Mouse (Mus musculus): Measurements from ENCODE around the gene Nudt19. TPM values are rescaled to one million over a fixed set of nuclear protein-coding genes. Genes with fewer than 3 reads are reported as not detected.
"Not testable (repeated sequence)": the region's sequence is repeated elsewhere in the genome, so short reads cannot be mapped to it uniquely, and the experiment has no call there.

Gene Nudt19
- total RNA-seq, 1 experiment from 2014 or later: 21.0 TPM

- ATAC-seq (replicated peaks; ENCODE audit: insufficient number of reproducible peaks, low FRiP score, low TSS enrichment, poor library complexity, severe bottlenecking): not testable (repeated sequence)
Measured at GRCm38 (mm10) chr7:35570883-35571282, 14.8 kb upstream of the Nudt19 start.

DNA sequence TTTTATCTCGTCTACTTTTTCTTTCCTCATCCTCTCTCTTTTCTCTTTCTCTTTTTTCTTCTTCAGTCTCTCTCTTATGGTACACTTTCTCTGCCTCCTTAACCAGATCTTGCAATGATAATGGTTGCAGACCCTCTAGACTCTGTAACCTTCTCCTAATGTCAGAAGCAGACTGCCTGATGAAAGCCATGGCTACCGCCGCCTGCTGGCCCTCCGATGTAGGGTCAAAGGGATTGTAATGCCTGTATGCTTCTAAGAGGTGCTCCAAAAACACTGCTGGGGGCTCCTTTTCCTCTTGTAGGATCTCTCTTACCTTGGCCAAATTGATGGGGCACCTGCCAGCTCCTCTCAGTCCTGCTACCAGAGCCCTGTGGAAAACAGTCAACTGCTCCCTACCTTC is 13.6 kb upstream of the Nudt19 start:
- not testable (repeated sequence) for ATAC-seq (replicated peaks; ENCODE audit: insufficient number of reproducible peaks, low FRiP score, low TSS enrichment, poor library complexity, severe bottlenecking)

DNA sequence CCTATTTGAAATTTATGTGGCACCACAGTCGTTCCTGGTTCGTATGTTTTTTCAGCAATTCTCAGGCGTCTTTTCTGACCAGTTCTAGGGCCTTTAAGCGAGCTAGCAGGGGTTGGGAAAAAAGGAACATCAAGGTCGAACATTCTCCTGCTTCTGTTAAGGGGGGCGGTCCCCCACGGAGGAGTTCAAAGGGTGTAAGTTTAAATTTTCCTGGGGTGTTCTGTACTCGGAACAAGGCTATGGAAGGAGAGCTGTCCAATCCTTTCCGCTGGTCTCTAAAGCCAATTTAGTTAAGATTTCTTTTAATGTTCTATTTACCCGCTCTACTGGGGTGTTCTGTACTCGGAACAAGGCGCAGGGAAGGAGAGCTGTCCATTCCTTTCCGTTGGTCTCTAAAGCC is 9.9 kb upstream of the Nudt19 start:
- ATAC-seq (replicated peaks; ENCODE audit: insufficient number of reproducible peaks, low FRiP score, low TSS enrichment, poor library complexity, severe bottlenecking): not testable (repeated sequence)

- not testable (repeated sequence) for ATAC-seq (replicated peaks; ENCODE audit: insufficient number of reproducible peaks, low FRiP score, low TSS enrichment, poor library complexity, severe bottlenecking)
Measured at GRCm38 (mm10) chr7:35564872-35565271, 8.8 kb upstream of the Nudt19 start.

- ATAC-seq (replicated peaks; ENCODE audit: insufficient number of reproducible peaks, low FRiP score, low TSS enrichment, poor library complexity, severe bottlenecking): no peak
Measured at GRCm38 (mm10) chr7:35564067-35564865, 8.2 kb upstream of the Nudt19 start.

- no peak for ATAC-seq (replicated peaks; ENCODE audit: insufficient number of reproducible peaks, low FRiP score, low TSS enrichment, poor library complexity, severe bottlenecking)
Measured at GRCm38 (mm10) chr7:35563071-35563470, 7.0 kb upstream of the Nudt19 start.

DNA sequence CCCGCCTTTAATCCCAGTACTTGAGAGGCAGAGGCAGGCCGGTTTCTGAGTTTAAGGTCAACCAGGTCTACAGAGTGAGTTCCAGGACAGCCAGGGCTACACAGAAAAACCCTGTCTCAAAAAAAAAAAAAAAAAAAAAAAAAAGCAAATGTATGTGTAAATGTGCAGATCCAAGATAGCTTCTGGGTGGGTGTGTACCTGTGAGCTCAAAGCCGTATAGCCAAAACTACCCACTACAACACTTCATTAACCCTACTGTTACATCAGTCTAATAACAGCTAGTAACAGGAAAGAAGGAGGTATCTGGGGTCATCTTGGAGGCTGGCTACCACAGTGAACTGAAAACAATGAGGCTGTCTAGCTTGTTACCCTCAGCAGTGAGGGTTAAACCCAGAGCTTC is 3.7 kb upstream of the Nudt19 start:
- no peak for ATAC-seq (replicated peaks; ENCODE audit: insufficient number of reproducible peaks, low FRiP score, low TSS enrichment, poor library complexity, severe bottlenecking)

GRCm38 (mm10) chr7:35558681-35559080 is 2.6 kb upstream of the Nudt19 start:
- no peak for ATAC-seq (replicated peaks; ENCODE audit: insufficient number of reproducible peaks, low FRiP score, low TSS enrichment, poor library complexity, severe bottlenecking)

GRCm38 (mm10) chr7:35557577-35557976 is 1.5 kb upstream of the Nudt19 start:
- no peak for ATAC-seq (replicated peaks; ENCODE audit: insufficient number of reproducible peaks, low FRiP score, low TSS enrichment, poor library complexity, severe bottlenecking)

- no peak for ATAC-seq (replicated peaks; ENCODE audit: insufficient number of reproducible peaks, low FRiP score, low TSS enrichment, poor library complexity, severe bottlenecking)
Measured at GRCm38 (mm10) chr7:35556905-35557304, 801 bp upstream of the Nudt19 start.

DNA sequence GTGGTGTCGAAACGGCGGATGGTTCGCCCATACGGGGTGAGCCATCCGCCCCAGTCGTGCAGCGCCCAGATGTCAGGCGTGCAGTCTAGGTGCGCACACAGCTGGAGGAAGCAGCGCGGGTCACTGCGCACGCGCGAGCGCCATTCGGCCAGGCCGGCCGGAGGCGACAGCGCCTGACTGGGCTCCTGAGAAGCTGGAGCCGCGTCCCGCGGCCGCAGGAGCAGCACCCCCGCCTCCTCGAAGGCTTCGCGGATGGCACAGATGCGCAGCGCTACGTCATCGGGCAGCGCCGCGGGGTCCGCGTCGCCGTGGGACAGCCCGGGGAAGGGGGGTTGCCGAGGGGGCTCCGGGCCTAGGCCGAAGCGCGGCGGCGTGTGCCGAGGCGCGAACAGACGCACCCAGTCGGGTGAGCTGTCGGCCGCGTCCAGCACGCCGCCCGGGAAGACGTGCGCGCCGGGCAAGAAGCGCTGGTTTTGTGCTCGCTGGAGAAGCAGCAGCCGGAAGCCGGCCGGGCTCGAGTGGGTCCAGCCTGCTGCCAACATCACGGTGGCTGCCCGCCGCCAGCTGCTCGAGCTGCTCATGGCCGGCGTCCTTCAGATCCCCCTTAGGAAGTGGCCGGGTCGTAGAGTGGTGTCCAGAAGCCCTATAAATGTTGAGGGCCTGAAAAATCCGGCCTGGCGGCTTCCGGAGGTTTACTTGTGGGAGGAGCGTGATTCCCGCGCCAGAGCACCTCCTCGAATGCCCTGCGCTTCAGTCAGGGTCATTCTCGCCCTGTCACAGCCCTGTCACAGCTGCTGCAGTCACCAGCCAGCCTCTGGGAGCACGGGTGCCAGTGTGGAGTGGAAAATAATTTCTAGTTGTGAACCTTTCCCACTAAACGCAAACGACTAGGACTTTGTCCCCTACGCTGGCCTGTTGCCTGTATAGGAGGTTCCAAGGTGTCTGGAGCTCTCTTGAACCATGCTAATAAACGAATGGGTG is 590 bp downstream of the Nudt19 start:
- ATAC-seq (replicated peaks; ENCODE audit: insufficient number of reproducible peaks, low FRiP score, low TSS enrichment, poor library complexity, severe bottlenecking): peak; percentile 65

GRCm38 (mm10) chr7:35554605-35555175 is 1.4 kb downstream of the Nudt19 start:
- ATAC-seq (replicated peaks; ENCODE audit: insufficient number of reproducible peaks, low FRiP score, low TSS enrichment, poor library complexity, severe bottlenecking): peak; percentile 7; the same call in 1 of the 2 replicates

DNA sequence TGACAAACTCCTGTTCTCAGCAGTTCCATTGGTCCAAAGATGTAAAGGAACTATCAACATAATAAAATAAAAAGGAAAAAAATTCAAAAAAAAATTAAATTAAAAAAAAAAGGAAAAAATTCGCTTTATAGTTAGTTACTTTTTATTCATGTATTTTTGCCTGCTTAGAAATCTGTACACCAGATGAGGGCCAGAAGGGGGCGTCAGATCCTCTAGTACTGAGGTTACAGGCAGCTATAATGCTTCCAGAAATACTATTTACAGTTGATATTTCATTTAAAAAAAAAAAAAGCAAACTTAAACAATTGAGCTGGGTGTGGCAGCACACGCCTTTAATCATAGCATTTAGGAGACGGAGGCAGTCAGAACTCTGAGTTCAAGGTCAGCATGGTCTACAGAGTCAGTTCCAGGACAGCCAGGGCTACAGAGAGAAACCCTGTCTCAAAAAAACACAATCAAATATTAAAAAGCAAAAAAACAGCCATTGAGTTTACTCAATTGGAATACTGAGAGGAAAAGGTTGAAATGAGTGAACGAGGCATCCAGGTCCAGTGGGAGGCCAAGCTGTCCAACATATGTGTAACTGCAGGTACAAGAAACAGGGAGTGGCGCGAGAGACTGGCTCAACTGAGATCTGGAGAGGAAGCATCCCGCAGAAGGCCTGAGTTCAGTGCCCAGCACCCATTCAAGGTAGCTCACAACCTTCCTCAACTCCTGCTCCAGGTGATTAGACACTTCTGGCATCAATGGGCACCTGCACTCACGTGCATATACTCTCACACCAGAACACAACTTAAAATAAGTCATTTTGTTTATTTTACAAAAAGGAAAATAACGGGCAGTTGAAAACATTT is 2.1 kb downstream of the Nudt19 start:
- no peak for ATAC-seq (replicated peaks; ENCODE audit: insufficient number of reproducible peaks, low FRiP score, low TSS enrichment, poor library complexity, severe bottlenecking)

DNA sequence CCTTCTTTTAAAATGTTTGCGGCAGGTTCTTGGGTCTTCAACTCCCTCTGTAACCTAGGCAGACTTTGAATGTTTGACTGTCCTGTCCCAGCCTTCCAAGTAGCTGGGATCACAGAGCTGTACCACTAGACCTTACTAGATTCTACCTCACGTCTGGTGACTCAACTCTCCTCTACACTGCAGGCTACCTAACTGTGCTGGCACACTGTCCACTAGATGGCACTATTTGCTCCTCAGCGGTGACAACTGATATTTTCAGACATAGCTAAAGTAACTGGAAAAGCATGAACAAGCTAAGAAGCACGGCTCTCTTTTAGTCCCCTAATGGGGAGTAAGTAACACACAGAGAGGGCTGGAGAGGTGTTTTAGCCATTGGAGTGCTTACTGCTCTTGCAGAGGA is 10.2 kb downstream of the Nudt19 start:
- peak; percentile 69; the same call in 1 of the 2 replicates for ATAC-seq (replicated peaks; ENCODE audit: insufficient number of reproducible peaks, low FRiP score, low TSS enrichment, poor library complexity, severe bottlenecking)

DNA sequence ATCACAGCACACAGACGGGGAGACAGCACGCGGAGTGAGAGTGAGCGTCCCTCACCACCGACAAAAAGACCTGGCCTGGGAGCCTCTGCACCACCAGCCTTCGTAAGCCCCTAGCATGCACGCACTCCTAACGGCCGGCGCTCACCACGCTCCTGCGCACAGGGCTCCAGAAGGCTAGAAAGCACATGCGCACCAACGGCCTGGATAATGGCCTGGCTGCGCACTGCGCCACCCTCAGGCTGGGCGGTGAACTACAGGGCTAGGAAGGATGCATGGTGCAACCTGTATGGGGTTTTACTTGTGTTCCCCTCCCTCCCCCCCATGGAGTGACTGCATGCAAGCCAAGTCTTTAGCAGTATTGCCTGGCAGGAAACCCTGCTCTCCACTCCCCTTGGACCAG is 18.5 kb downstream of the Nudt19 start, which contains the start of gene Tdrd12:
Gene Tdrd12 (minus strand): TSS at position 184 of the 400 bp plus-strand sequence.
- no peak for ATAC-seq (replicated peaks; ENCODE audit: insufficient number of reproducible peaks, low FRiP score, low TSS enrichment, poor library complexity, severe bottlenecking)

DNA sequence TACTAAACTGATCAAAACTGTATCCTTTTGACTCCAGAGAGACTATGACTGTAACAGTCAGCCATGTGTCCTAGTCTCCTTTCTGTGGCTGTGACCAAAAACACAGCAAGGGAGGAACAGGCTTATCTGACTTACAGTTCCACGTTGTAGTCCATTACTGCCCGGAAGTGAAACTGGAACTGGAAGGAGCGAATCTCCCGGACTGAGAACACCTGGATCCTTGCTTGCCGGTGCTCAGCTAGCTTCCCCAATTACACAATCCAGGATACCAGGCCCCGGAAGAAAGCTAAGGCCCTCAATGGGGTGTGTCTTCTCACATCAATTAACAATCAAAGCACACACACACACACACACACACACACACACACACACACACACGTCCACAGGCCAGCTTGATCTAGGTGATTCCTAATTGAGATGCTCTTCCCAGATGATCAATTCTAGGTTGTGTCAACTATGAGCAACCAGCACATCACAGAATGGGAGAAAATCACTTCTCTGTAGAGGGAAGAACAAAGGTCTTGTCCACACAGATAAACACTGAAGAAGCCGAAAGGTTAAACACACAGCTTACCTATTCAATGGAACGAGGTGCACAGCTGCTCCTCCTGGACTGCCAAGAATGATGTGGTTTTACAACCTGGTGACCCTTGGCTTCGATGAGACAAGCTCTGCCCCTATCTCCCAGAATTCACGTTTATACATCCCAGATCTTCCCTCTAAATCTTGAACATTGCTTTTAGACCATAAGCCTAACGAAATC is 20.2 kb downstream of the Nudt19 start:
- ATAC-seq (replicated peaks; ENCODE audit: insufficient number of reproducible peaks, low FRiP score, low TSS enrichment, poor library complexity, severe bottlenecking): no peak

- not testable (repeated sequence) for ATAC-seq (replicated peaks; ENCODE audit: insufficient number of reproducible peaks, low FRiP score, low TSS enrichment, poor library complexity, severe bottlenecking)
Measured at GRCm38 (mm10) chr7:35530544-35530943, 25.6 kb downstream of the Nudt19 start.

DNA sequence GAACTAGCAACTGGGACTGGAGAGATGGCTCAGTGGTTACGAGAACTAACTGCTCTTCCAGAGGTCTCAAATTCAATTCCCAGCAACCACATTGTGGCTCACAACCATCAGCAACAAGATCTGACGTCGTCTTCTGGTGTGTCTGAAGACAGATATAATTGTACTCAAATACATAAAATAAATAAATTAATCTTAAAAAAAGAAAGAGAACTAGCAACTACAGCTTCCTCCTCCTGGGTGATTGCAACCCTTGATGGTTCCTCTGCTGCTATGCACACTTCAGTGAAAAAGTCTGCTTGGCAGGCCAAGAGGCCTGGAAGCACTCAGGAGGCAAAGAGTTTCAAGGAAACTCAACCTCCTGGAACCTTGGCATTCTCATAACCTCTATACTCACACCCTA is 26.1 kb downstream of the Nudt19 start:
- ATAC-seq (replicated peaks; ENCODE audit: insufficient number of reproducible peaks, low FRiP score, low TSS enrichment, poor library complexity, severe bottlenecking): no peak
